Mouse (Mus musculus) regulatory T cell (primary cell): ENCODE measurements around the gene Hsd11b2.

ENCODE experiments used
- in situ Hi-C: fragments of 300-600 bp; cut with MboI, MseI; formaldehyde crosslinking; loops from one replicate; pipeline ENCODE4 v1.15.1; 2025; ENCODE audit warnings: high pct_unique_total_duplicates

The Hsd11b2 gene

DNA sequence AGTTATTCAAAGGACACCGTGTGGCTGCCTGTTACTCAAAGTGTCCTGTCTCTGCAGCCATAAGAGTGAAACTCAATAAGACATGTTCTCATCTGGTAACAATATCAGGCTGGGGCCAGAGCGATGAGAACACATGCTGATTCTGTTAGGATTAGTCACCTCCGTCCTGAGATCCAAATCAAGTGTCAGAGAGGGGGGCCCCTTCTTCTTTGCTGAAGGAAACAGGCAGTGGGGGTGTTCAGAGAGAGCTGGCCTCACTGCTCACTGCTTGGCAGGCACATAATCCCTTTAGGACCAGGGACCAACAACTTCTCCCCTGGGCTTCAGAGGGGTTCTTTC, 34.6 kb upstream of the Hsd11b2 start:
- in situ Hi-C loops: no loop called here

DNA sequence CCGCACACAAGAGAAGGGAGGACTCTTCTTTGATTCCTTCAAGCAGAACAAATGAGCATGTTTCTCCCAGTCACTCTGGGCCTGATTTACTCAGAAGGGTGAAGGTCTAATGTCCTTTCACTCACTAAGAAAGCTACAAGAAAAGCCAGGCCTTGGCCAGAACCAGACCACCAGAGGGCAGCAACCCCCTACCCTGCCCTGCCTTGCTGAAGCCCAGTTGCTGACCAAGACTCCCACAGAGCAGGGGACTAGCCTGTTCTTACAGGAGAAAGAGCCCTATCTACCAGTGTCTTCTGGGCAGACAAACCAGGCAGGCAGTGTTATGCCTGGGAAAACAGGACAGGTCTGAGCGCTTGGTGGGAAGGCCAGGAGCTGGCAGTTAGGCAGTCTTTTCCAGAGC, 34.2 kb upstream of the Hsd11b2 start:
- in situ Hi-C loops: no loop called here

DNA sequence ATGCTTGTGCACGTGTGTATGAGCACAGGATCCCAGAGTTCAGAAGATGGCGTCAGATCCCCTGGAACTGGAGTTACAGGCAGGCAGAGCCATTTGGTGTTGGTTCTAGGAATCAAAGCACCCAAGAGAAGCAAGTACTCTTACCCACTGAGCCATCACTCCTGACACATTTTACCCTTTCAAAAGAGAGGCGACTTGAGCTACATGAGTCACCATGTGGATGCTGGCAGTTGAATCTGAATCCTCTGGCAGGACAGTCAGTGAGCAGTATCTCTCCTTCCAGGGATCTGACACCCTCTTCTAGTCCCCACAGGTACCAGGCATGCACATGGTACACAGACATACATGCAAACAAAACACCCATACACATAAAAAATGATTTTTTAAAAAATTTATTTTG, 30.5 kb upstream of the Hsd11b2 start:
- in situ Hi-C loops: no loop called here

GRCm38 (mm10) chr8:105489281-105489680, 29.3 kb upstream of the Hsd11b2 start:
- in situ Hi-C loops: no loop called here

DNA sequence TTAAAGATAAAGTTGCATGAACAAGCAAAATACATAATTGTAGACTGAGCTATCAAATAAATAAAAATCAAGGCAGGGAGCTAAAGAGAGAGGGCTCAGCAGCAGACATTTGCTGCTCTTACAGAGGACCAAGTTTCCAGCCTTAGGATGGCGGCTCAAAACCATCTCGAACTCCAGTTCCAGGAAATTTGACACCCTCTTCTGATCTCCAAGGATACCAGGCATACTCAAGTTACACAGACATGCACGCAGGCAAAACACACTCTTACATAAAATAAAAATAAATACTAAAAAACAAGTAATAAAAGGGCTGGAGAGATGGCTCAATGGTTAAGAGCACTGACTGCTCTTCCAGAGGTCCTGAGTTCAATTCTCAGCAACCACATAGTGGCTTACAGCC, 25.1 kb upstream of the Hsd11b2 start:
- in situ Hi-C loops: no loop called here

DNA sequence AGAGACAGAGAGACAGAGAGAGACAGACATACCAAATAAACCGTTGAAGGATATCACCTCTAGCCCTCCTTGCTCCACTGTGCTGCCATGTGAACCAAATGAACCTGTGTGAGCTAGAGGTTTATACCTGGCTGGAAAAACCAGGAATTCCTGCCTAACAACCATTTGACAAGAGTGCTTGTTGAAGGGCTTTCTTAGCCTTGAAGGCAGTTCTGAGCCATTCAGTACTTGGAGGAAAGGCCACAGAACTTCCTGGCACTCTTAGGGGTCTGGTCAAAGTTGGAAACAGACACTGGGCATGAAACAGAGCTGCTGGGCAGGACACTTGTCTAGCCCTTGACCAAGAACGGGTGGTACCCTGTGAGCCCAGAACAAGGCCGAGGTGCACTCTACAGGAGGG, 24.0 kb upstream of the Hsd11b2 start:
- in situ Hi-C loops: no loop called here

DNA sequence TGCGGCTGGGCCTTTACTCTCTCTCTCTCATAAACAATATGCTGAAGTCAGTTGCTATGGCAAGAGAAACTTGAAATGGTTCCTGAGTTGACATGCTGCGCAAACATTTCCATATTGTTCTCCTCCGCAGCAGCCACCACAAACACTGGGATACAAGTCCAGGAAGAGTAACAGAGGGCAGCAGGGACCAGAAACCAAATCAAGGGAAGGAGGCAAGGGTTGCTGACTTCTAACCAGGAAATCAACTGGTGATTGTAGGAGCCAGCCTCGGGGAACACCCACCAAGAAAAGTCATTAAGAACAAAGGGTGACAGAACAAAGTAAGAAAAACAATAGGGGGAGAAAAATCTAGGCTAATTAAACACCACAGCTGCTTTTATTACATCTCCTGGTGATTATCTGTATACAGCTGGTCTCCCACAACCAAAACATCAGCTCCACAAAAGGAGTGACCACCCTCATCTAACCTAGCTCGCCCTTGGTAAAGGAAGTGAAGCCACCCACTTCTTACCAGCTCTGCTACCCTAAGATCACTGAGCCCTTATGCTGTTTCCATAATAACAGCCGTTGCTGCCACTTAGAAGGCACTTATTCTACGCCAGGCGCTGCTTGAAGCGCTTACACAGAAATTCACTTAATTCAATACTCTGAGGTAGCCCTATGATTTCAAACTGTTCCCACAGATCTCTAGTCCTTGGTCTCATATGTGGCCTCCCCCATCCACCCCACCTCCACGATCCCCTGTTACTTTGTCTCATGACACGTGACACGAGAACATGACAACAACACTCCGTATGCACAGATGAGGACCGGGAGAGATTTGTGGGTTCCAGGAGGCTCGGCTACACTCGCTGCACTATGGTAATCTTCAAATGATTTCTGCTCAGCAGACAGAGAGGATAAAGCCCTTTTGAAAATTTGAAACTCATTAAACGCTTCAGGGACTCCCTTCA, 22.9 kb upstream of the Hsd11b2 start:
- in situ Hi-C loops: no loop called here

DNA sequence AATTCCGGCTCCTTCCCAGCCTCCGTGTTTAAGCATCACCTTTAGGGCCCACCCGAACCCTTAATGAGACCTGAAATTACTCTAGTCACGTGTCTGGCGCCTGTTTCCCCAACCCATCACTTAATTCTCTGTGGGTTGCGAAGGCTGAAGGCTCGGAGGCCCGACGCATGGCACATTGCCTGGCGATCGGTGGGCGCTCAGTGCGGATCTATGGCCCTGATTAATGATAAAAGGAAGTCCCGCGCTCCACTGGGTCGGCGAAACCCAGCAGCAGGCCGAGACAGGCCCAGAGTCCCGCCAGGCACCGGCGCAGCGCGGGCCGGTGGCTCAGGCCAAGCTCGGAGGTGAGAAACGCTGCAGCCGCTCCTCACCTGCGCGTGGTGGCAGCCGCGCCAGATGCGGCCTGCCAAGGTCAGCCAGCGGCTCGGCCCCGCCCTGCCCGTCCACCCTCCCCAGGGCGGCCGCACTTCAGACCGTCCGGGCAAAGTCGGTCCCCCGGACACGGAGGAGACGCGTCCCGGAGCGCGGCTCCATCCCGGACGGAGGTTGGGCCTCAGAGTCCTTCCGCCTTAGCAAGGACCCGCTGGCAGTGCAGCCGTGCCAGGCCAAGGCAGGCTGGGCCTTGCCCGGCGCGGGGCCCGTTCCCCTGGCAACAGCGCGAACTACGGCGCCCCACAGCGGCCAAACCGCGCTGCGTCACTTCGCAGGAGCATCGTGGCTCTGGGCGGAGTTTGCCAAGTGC, 21.9 kb upstream of the Hsd11b2 start, which contains the start of gene Zdhhc1:
Zdhhc1 (minus strand) TSS at position 464 of the 742 bp plus-strand sequence.
- in situ Hi-C loops: no loop called here

DNA sequence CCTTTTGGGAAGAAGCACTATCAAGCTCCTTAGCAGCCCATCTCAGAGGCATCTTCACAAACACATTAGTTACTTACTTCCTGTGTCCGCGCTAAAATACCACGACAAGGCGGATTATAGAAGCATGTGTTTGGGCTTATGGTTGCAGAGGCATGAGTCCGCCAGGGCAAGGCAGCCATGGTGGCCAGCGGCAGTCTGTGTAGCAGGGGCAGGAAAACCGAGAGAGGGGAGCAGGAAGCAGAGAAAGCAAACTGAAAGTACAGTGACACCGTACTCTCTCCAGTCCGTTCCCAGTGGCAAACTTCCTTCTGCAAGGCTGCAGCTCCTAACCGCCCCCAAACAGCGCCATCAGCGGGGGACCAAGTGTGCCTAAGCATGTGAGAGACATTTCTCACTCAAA, 18.8 kb upstream of the Hsd11b2 start:
- in situ Hi-C loops: no loop called here

- in situ Hi-C loops: no loop called here
Measured at GRCm38 (mm10) chr8:105504617-105505016, 13.9 kb upstream of the Hsd11b2 start.

GRCm38 (mm10) chr8:105506977-105507376, 11.6 kb upstream of the Hsd11b2 start:
- in situ Hi-C loops: no loop called here

- in situ Hi-C loops: no loop called here
Measured at GRCm38 (mm10) chr8:105508758-105509157, 9.8 kb upstream of the Hsd11b2 start.

DNA sequence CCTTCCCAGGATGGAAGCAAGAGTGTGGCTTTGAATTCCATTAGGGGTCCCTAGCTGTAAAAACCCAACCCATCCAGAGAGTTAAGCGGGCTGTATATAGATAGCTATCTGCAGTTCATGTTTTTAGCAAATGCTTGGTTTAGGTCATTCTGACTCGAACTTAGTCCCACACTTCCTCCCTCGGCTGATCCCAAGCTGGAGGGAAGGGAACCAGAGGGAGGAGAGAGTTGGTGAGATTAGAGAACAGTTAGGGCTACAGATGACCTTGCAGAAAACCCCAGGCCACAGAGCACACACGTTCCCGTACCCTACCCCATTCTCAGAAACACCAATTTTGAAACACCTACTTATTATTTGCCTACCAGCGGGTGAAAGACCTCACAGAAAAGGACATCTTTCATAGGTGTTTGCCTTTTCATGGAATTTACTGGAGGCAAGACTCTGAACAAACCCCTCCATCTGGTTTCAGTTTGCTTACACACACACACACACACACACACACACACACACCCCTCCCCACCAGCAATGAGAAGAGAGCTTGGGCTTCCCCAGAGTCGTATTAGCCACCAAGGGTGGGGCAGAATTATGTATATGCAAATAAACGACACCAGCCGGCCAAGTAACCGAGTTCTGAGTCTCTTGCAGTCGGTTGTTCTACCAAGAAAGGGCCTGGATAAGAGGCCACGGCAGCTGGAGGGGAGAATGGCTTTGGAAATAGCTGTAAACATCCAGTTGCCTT, 8.4 kb upstream of the Hsd11b2 start:
- in situ Hi-C loops: no loop called here

- in situ Hi-C loops: no loop called here
Measured at GRCm38 (mm10) chr8:105514194-105514593, 4.4 kb upstream of the Hsd11b2 start.

DNA sequence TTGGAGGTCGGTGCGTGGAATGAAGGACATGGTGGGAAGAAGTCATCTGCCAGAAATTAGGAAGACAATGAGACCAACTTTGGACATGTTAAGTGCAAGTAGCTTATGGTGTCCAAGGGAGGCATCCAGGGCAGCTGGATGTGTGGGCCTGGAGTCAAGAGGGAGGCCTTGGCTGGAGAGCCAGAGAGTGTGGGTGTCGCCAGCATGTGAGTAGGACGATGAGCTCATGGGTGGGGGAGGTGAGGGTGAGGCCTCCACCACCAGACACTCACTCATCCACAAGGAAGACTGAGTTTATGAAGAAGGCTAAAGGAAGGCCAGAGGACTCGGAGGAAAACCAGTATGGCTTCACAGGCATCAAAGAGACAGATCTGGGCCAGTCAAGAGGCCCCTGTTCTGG, 3.9 kb upstream of the Hsd11b2 start:
- in situ Hi-C loops: no loop called here

DNA sequence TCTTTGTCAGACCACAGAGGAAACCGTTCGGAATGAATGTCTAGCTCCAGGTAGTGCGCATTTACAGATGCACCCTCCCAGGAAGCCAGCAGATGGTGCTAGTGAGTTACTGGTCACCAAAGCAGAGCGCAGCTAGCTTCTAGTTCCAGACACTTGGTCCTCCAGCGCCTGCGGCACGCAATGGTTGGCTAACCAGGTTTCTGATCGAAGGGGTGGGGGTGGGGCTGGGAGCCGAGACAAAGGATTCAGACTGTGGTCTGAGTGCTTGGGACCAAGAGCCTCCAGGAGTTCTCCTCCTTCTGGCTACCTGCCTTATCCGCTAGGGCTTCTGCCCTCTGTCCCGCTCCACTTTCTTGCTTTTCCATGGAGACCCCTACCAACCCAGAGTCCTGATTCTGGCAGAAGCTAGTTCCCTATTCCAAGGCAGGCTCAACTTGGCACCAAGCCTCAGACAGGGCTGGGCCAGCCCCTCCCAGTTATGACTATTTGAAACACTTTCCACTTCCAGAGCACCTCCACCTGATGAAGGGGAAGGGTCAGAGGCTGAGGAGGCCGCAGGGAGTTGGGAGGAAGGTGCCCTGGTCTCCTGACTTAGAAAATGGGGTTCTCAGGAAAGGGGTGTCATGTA, 2.4 kb upstream of the Hsd11b2 start:
- in situ Hi-C loops: no loop called here

- in situ Hi-C loops: no loop called here
Measured at GRCm38 (mm10) chr8:105517346-105517745, 1.2 kb upstream of the Hsd11b2 start.

DNA sequence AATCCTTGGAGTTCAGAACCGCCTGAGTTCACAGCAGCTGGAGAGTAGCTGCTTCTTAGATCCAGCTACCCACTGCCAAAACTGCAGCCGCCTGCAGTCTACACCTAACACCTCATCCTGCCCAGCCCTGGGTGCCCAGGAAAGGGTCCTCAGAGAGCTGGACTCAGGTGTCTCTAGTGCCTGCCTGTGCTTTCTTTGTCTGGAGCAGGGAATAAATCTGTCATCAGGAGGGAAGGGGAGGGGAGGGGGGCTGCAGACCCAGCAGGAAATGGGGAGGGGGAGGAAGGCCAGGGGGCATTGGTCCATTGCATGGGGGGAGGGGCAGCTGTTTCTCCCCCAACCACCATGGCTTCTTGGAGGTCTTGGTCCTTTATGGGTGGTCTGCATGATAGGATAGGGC, 1.0 kb downstream of the Hsd11b2 start:
- in situ Hi-C loops: no loop called here

- in situ Hi-C loops: no loop called here
Measured at GRCm38 (mm10) chr8:105520521-105520920, 2.0 kb downstream of the Hsd11b2 start.

- in situ Hi-C loops: no loop called here
Measured at GRCm38 (mm10) chr8:105521061-105521460, 2.5 kb downstream of the Hsd11b2 start.

DNA sequence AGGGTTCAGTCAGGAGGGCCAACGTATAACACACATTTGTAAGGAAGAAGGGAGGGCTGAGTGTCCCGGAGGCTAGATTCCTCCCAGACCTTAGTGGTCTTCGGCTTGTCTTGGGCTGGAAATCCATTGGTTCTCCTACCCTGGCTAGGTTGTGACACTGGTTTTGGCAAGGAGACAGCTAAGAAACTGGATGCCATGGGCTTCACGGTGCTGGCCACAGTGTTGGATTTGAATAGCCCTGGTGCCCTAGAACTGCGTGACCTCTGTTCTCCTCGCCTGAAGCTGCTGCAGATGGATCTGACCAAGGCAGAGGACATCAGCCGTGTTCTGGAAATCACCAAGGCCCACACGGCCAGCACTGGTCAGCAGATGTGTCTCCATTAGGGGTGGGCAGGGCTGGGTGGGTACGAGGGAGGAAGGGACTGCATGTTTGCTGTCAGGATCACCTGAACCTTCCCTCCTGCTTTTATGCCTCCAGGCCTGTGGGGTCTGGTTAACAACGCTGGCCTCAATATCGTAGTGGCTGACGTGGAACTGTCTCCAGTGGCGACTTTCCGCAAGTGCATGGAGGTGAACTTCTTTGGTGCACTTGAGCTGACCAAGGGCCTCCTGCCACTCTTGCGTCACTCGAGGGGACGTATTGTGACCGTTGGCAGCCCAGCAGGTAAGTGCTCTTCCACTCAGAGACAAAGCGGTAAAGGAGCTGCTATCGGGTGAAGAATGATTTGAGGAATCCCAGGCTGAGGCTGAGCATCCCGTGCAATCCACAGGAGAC, 3.6 kb downstream of the Hsd11b2 start:
- in situ Hi-C loops: no loop called here
